Mouse (Mus musculus) embryonic fibroblast, embryonic 13.5 days (primary cell): ENCODE measurements around the gene Ankrd13c.

ENCODE experiments used
- CTCF ChIP-seq: IDR thresholded peaks from 2 replicates; pipeline ENCODE4 v1.5.1; 2011; ENCODE audit warnings: mild to moderate bottlenecking, control low read depth, low read length, moderate library complexity, borderline replicate concordance; ENCODE audit not compliant: insufficient read depth
- POLR2A ChIP-seq: IDR thresholded peaks from 2 replicates; pipeline ENCODE4 v1.6.1; 2011; ENCODE audit warnings: low read depth, mild to moderate bottlenecking, control low read depth, low read length, moderate library complexity

GRCm38 (mm10) chr3:157929417-157929816 lies 17.6 kb upstream of the Ankrd13c start:
- TF ChIP-seq CTCF (no peak), POLR2A (no peak)
